Mouse (Mus musculus) urinary bladder, adult 2 months (tissue): Measurements from ENCODE around the gene Nudt6. TPM values are rescaled to one million over a fixed set of nuclear protein-coding genes. Genes with fewer than 3 reads are reported as not detected.

Experiments
- DNase-seq: peaks from one replicate; pipeline ENCODE4 v3.0.0; 2022; ENCODE audit warnings: low spot score
- polyA plus RNA-seq: library from polyadenylated mRNA; depleted of rRNA; stranded (reverse); fragments of >200 nt; gene quantifications from 2 replicates; pipeline ENCODE4 v1.2.3, GENCODE M21; 2012; rRNA removed

The Nudt6 gene
- polyA plus RNA-seq, 1 experiment = 12.8 TPM

- DNase-seq = no peak
Measured at GRCm38 (mm10) chr3:37383096-37383765, 36.8 kb downstream of the Nudt6 start.

GRCm38 (mm10) chr3:37381457-37381856 is 38.6 kb downstream of the Nudt6 start:
- DNase-seq = no peak

GRCm38 (mm10) chr3:37379930-37380881 is 39.8 kb downstream of the Nudt6 start:
- no peak for DNase-seq

GRCm38 (mm10) chr3:37379201-37379600 is 40.8 kb downstream of the Nudt6 start:
- DNase-seq = no peak

GRCm38 (mm10) chr3:37378412-37378811 is 41.6 kb downstream of the Nudt6 start:
- DNase-seq = no peak

- no peak for DNase-seq
Measured at GRCm38 (mm10) chr3:37377926-37378325, 42.1 kb downstream of the Nudt6 start.

- no peak for DNase-seq
Measured at GRCm38 (mm10) chr3:37373712-37374111, 46.3 kb downstream of the Nudt6 start.

- no peak for DNase-seq
Measured at GRCm38 (mm10) chr3:37370407-37370806, 49.6 kb downstream of the Nudt6 start.

- DNase-seq = no peak
Measured at GRCm38 (mm10) chr3:37366381-37367053, 53.5 kb downstream of the Nudt6 start.

GRCm38 (mm10) chr3:37365976-37366375 is 54.0 kb downstream of the Nudt6 start:
- no peak for DNase-seq

- DNase-seq = no peak
Measured at GRCm38 (mm10) chr3:37365144-37365543, 54.9 kb downstream of the Nudt6 start.

- no peak for DNase-seq
Measured at GRCm38 (mm10) chr3:37360729-37361128, 59.3 kb downstream of the Nudt6 start.

Other genes starting within 250 kb of the Nudt6 start
- not detected in 2 replicates for gene Il21, start 187.6 kb downstream of the Nudt6 start, polyA plus RNA-seq
- 2.2 and 2.6 TPM in 2 replicates for gene Bbs12, start 107.7 kb downstream of the Nudt6 start, polyA plus RNA-seq
- 3.2 and 4.4 TPM in 2 replicates for gene Cetn4, start 107.5 kb downstream of the Nudt6 start, polyA plus RNA-seq
- 6.1 and 7.0 TPM in 2 replicates for gene Fgf2, start 71.9 kb downstream of the Nudt6 start, polyA plus RNA-seq
- 6.2 and 8.1 TPM in 2 replicates for gene Spata5, start 315 bp downstream of the Nudt6 start, polyA plus RNA-seq
- 34.7 and 38.2 TPM in 2 replicates for gene Spry1, start 219.7 kb upstream of the Nudt6 start, polyA plus RNA-seq